Comparison of ENCODE assay signal across 12 mouse cellular contexts in the genomic region with DNA sequence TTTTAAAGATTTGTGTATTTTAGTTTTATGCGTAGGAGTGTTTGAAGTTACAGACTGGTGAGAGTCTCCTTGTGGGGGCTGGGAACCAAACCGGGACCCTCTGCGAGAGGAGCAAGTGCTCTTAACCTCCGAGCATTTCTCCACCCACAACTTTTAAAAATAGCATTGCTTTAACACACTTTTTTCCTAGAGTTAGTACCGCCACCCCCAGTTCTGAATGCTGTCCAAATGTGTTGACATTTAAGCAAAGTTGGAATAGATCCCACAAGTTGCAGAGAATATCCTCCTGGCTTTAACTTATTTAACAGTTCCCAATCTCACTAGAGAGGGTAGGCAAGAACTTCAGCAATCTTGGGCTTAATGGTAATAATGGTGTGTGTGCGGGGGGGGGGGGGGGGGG. TPM values are rescaled to one million over a fixed set of nuclear protein-coding genes. Genes with fewer than 3 reads are reported as not detected.
DNase-seq lines count a peak whose midpoint lies in the region; ATAC-seq and TF ChIP-seq lines count a peak whose summit lies in the region.
"Had no signal": no experiment of that assay in that cellular context is flagged by ENCODE, and none has a peak within 500 bp of the region (broad histone marks: within the 10 kb centered on the region; RNA-seq: fewer than 3 reads in every experiment).

No protein-coding gene starts in this region.

- H3K27ac ChIP-seq in heart, embryonic 14.5 days (replicated peaks in 1 of 2; ENCODE audit: control insufficient read depth in 1 of 2, insufficient read depth in 1 of 2, low read depth in 2 of 2, low read length in 2 of 2), result no peak overlapping the region
- H3K27ac ChIP-seq in heart, adult 2 months, result no peak overlapping the region
- no peak overlapping the region for H3K27ac ChIP-seq in liver, embryonic 16.5 days (ENCODE audit: low read length)
- no peak overlapping the region for H3K27ac ChIP-seq in liver, embryonic 12.5 days
- no peak overlapping the region for H3K27ac ChIP-seq in embryonic facial prominence, embryonic 14.5 days (replicated peaks; ENCODE audit: low read depth, low read length)
- no peak overlapping the region for H3K27ac ChIP-seq in midbrain, postnatal 0 days (ENCODE audit: low read depth, low read length)
- H3K27ac ChIP-seq: macrophage had no signal

- H3K79me2 ChIP-seq in heart, adult 2 months (replicated peaks; ENCODE audit: control insufficient read depth, insufficient read depth, low read length), result no peaks in the 10 kb centered on the region

- H3K36me3 ChIP-seq in heart, embryonic 14.5 days (ENCODE audit: control insufficient read depth, insufficient read depth, low read length), result no peaks in the 10 kb centered on the region
- H3K36me3 ChIP-seq in heart, adult 2 months (ENCODE audit: control insufficient read depth, insufficient read depth, low read length), result no peaks in the 10 kb centered on the region
- H3K36me3 ChIP-seq in liver, embryonic 16.5 days (ENCODE audit: control insufficient read depth, insufficient read depth), result no peaks in the 10 kb centered on the region
- H3K36me3 ChIP-seq in liver, embryonic 12.5 days, result no peaks in the 10 kb centered on the region
- H3K36me3 ChIP-seq in embryonic facial prominence, embryonic 14.5 days (ENCODE audit: control insufficient read depth, insufficient read depth, low read length), result no peaks in the 10 kb centered on the region
- H3K36me3 ChIP-seq in midbrain, postnatal 0 days (ENCODE audit: insufficient read depth, low read length), result no peaks in the 10 kb centered on the region

- no peak for TF ChIP-seq CTCF in heart, adult 2 months (IDR thresholded peaks at IDR 0.05)
- no peak for TF ChIP-seq CTCF in midbrain, postnatal 0 days (IDR thresholded peaks at IDR 0.05)

- peaks cover 78% of the 10 kb centered on the region for H3K27me3 ChIP-seq in heart, embryonic 14.5 days (ENCODE audit: control insufficient read depth, insufficient read depth, low read length)
- no peaks in the 10 kb centered on the region for H3K27me3 ChIP-seq in heart, adult 2 months (ENCODE audit: control insufficient read depth, insufficient read depth, low read length)
- H3K27me3 ChIP-seq in liver, embryonic 16.5 days (ENCODE audit: control insufficient read depth, insufficient read depth, low read depth, low read length), result peaks cover 5% of the 10 kb centered on the region; the same call in 1 of the 2 replicates
- H3K27me3 ChIP-seq in liver, embryonic 12.5 days (replicated peaks), result peaks cover 61% of the 10 kb centered on the region
- H3K27me3 ChIP-seq in embryonic facial prominence, embryonic 14.5 days (replicated peaks; ENCODE audit: control insufficient read depth, insufficient read depth, low read length), result peaks cover 14% of the 10 kb centered on the region
- no peaks in the 10 kb centered on the region for H3K27me3 ChIP-seq in midbrain, postnatal 0 days (ENCODE audit: insufficient read depth, low read length)

- no peak for TF ChIP-seq POLR2A in heart, adult 2 months (IDR thresholded peaks at IDR 0.05; ENCODE audit: insufficient read depth, low read depth, low read length)

- peaks cover 0 to 14% of the 10 kb centered on the region in 2 experiments; a peak in 3 of 4 replicates for H3K4me1 ChIP-seq in heart, embryonic 14.5 days (ENCODE audit: control insufficient read depth in 2 of 2, insufficient read depth in 2 of 2, low read length in 2 of 2)
- H3K4me1 ChIP-seq in heart, adult 2 months (ENCODE audit: control insufficient read depth, insufficient read depth, low read length), result no peaks in the 10 kb centered on the region
- peaks cover 9% of the 10 kb centered on the region for H3K4me1 ChIP-seq in liver, embryonic 16.5 days (ENCODE audit: control insufficient read depth, low read depth, low read length)
- peaks cover 13% of the 10 kb centered on the region for H3K4me1 ChIP-seq in liver, embryonic 12.5 days
- H3K4me1 ChIP-seq in embryonic facial prominence, embryonic 14.5 days (ENCODE audit: control insufficient read depth, insufficient read depth, low read length), result peaks cover 6% of the 10 kb centered on the region; the same call in 1 of the 2 replicates
- no peaks in the 10 kb centered on the region for H3K4me1 ChIP-seq in midbrain, postnatal 0 days (ENCODE audit: insufficient read depth, low read length)

- H3K9ac ChIP-seq in heart, embryonic 14.5 days (ENCODE audit: low read length), result no peak overlapping the region
- no peak overlapping the region for H3K9ac ChIP-seq in heart, adult 2 months (ENCODE audit: low read depth, low read length)
- H3K9ac ChIP-seq in liver, embryonic 16.5 days (ENCODE audit: low read depth, low read length), result no peak overlapping the region
- H3K9ac ChIP-seq in liver, embryonic 12.5 days, result no peak overlapping the region
- no peak overlapping the region for H3K9ac ChIP-seq in embryonic facial prominence, embryonic 14.5 days (ENCODE audit: low read depth, low read length)
- H3K9ac ChIP-seq in midbrain, postnatal 0 days (replicated peaks; ENCODE audit: low read length, poor library complexity, severe bottlenecking), result no peak overlapping the region

- 35% methylated on average over 5 of the region's 6 CpGs for WGBS in heart, embryonic 14.5 days
- WGBS in heart, adult 2 months, result 26% methylated on average over 6 of the region's 6 CpGs
- WGBS in liver, embryonic 16.5 days (ENCODE audit: insufficient replicate concordance), result 35% methylated on average over 5 of the region's 6 CpGs
- WGBS in liver, embryonic 12.5 days (ENCODE audit: insufficient replicate concordance), result 43% methylated on average over 5 of the region's 6 CpGs
- 40% methylated on average over 5 of the region's 6 CpGs for WGBS in embryonic facial prominence, embryonic 14.5 days
- WGBS in midbrain, postnatal 0 days, result 58% methylated on average over 6 of the region's 6 CpGs

- no peak for ATAC-seq in heart, embryonic 14.5 days (ENCODE audit: insufficient number of reproducible peaks, insufficient read depth, low FRiP score, low read depth)
- ATAC-seq in liver, embryonic 16.5 days (ENCODE audit: low read depth), result no peak
- no peak for ATAC-seq in liver, embryonic 12.5 days
- ATAC-seq in embryonic facial prominence, embryonic 14.5 days (ENCODE audit: low read depth), result no peak
- ATAC-seq in midbrain, postnatal 0 days (ENCODE audit: low FRiP score), result no peak

- H3K4me2 ChIP-seq in heart, embryonic 14.5 days (ENCODE audit: low read length), result peak overlapping the region; percentile 63
- H3K4me2 ChIP-seq in liver, embryonic 16.5 days (ENCODE audit: low read depth, low read length), result peak overlapping the region; percentile 39
- no peak overlapping the region for H3K4me2 ChIP-seq in liver, embryonic 12.5 days
- H3K4me2 ChIP-seq in embryonic facial prominence, embryonic 14.5 days (ENCODE audit: low read depth, low read length), result peak overlapping the region; percentile 67
- H3K4me2 ChIP-seq in midbrain, postnatal 0 days (ENCODE audit: low read depth, low read length, poor library complexity, severe bottlenecking), result peak overlapping the region; percentile 59

- no peak for DNase-seq in heart, adult 2 months
- DNase-seq in embryonic facial prominence, embryonic 14.5 days (ENCODE audit: low spot score), result peak; percentile 41
- DNase-seq in midbrain, postnatal 0 days (ENCODE audit: low spot score), result no peak
- DNase-seq in urinary bladder, postnatal 14 days (ENCODE audit: low spot score), result no peak
- DNase-seq in layer of hippocampus, postnatal 25 days (ENCODE audit: extremely low spot score in 1 of 2, low spot score in 1 of 2), result no peak
- DNase-seq: thymus, postnatal 36 days had no signal

- H3K4me3 ChIP-seq in heart, embryonic 14.5 days (ENCODE audit: control insufficient read depth in 1 of 2, insufficient read depth in 1 of 2, low read depth in 1 of 2, low read length in 2 of 2), result no peak overlapping the region
- H3K4me3 ChIP-seq in heart, adult 2 months, result no peak overlapping the region
- no peak overlapping the region for H3K4me3 ChIP-seq in liver, embryonic 16.5 days (ENCODE audit: low read depth, low read length)
- no peak overlapping the region for H3K4me3 ChIP-seq in liver, embryonic 12.5 days
- 0 out of 2 replicates have a peak overlapping the region, but pooled peaks have one; percentile 31 for H3K4me3 ChIP-seq in embryonic facial prominence, embryonic 14.5 days (ENCODE audit: low read depth, low read length)
- peak overlapping the region; percentile 36 for H3K4me3 ChIP-seq in midbrain, postnatal 0 days (ENCODE audit: low read depth, low read length)

- intact Hi-C loops in heart, adult 2 months (cut with DNase I), result no loop called here

- no peak for TF ChIP-seq EP300 in heart, adult 2 months (IDR thresholded peaks at IDR 0.05; ENCODE audit: insufficient read depth, low read depth, low read length)

- no peaks in the 10 kb centered on the region for H3K9me3 ChIP-seq in heart, embryonic 14.5 days (ENCODE audit: control insufficient read depth, low read length)
- no peaks in the 10 kb centered on the region for H3K9me3 ChIP-seq in liver, embryonic 16.5 days (replicated peaks; ENCODE audit: control insufficient read depth, low read length)
- no peaks in the 10 kb centered on the region for H3K9me3 ChIP-seq in liver, embryonic 12.5 days (replicated peaks)
- no peaks in the 10 kb centered on the region for H3K9me3 ChIP-seq in embryonic facial prominence, embryonic 14.5 days (ENCODE audit: control insufficient read depth, low read length)
- no peaks in the 10 kb centered on the region for H3K9me3 ChIP-seq in midbrain, postnatal 0 days (ENCODE audit: low read length)

RNA-seq across cellular contexts. Expression of a gene that starts 4.0 kb away (rescaled TPM):
- polyA plus RNA-seq in heart, embryonic 14.5 days (2014; fragmentation: Nextera tagmentation; extraction: Ambion mirVana), result 0.57 and 1.1 TPM in 2 replicates
- total RNA-seq in heart, adult 2 months (2021), result 1 to 10 TPM; 1.7 to 2.1 TPM
- polyA plus RNA-seq in heart, adult 2 months (2012; rRNA removed), result 1.9 and 4.4 TPM in 2 replicates
- polyA plus RNA-seq in liver, embryonic 16.5 days (2015; fragmentation: Nextera tagmentation; extraction: Ambion mirVana), result not detected in 2 replicates
- polyA plus RNA-seq in liver, embryonic 12.5 days (2016; fragmentation: Nextera tagmentation; extraction: Ambion mirVana), result not detected in 2 replicates
- 1.2 TPM in 2 replicates for polyA plus RNA-seq in embryonic facial prominence, embryonic 14.5 days (2014; fragmentation: Nextera tagmentation; extraction: Ambion mirVana)
- 2.6 TPM in 1 of 2 replicates, not detected in the other for total RNA-seq in midbrain, postnatal 0 days (2014; rRNA removed)
- polyA plus RNA-seq in midbrain, postnatal 0 days (2015; fragmentation: Nextera tagmentation; extraction: Ambion mirVana), result 0.99 and 1.2 TPM in 2 replicates
- 1 to 10 TPM; 2.5 to 3.6 TPM for total RNA-seq in layer of hippocampus, postnatal 25 days (2021)
- total RNA-seq: ES-E14 had no signal
- polyA plus RNA-seq: macrophage had no signal

RNA-seq across cellular contexts. Expression of a gene that starts 11.6 kb away (rescaled TPM):
- not detected in 2 replicates for polyA plus RNA-seq in heart, embryonic 14.5 days (2014; fragmentation: Nextera tagmentation; extraction: Ambion mirVana)
- not detected for total RNA-seq in heart, adult 2 months (2021)
- polyA plus RNA-seq in heart, adult 2 months (2012; rRNA removed), result not detected in 2 replicates
- polyA plus RNA-seq in liver, embryonic 16.5 days (2015; fragmentation: Nextera tagmentation; extraction: Ambion mirVana), result not detected in 2 replicates
- not detected in 2 replicates for polyA plus RNA-seq in liver, embryonic 12.5 days (2016; fragmentation: Nextera tagmentation; extraction: Ambion mirVana)
- polyA plus RNA-seq in embryonic facial prominence, embryonic 14.5 days (2014; fragmentation: Nextera tagmentation; extraction: Ambion mirVana), result not detected in 2 replicates
- total RNA-seq in midbrain, postnatal 0 days (2014; rRNA removed), result not detected in 2 replicates
- not detected in 2 replicates for polyA plus RNA-seq in midbrain, postnatal 0 days (2015; fragmentation: Nextera tagmentation; extraction: Ambion mirVana)
- not detected for total RNA-seq in layer of hippocampus, postnatal 25 days (2021)
- total RNA-seq: ES-E14; gastrocnemius, postnatal 4 days had no signal
- polyA plus RNA-seq: macrophage had no signal

RNA-seq across cellular contexts. Expression of a gene that starts 34.0 kb away (rescaled TPM):
- not detected in 2 replicates for polyA plus RNA-seq in heart, embryonic 14.5 days (2014; fragmentation: Nextera tagmentation; extraction: Ambion mirVana)
- total RNA-seq in heart, adult 2 months (2021), result not detected
- polyA plus RNA-seq in heart, adult 2 months (2012; rRNA removed), result 0.12 TPM in 2 replicates
- not detected in 2 replicates for polyA plus RNA-seq in liver, embryonic 16.5 days (2015; fragmentation: Nextera tagmentation; extraction: Ambion mirVana)
- polyA plus RNA-seq in liver, embryonic 12.5 days (2016; fragmentation: Nextera tagmentation; extraction: Ambion mirVana), result not detected in 2 replicates
- polyA plus RNA-seq in embryonic facial prominence, embryonic 14.5 days (2014; fragmentation: Nextera tagmentation; extraction: Ambion mirVana), result 0.28 TPM in 1 of 2 replicates, not detected in the other
- not detected in 2 replicates for total RNA-seq in midbrain, postnatal 0 days (2014; rRNA removed)
- not detected in 2 replicates for polyA plus RNA-seq in midbrain, postnatal 0 days (2015; fragmentation: Nextera tagmentation; extraction: Ambion mirVana)
- not detected for total RNA-seq in layer of hippocampus, postnatal 25 days (2021)
- total RNA-seq: ES-E14; gastrocnemius, postnatal 4 days had no signal
- polyA plus RNA-seq: macrophage had no signal

RNA-seq across cellular contexts. Expression of a gene that starts 44.0 kb away (rescaled TPM):
- polyA plus RNA-seq in heart, embryonic 14.5 days (2014; fragmentation: Nextera tagmentation; extraction: Ambion mirVana), result 6.1 and 8.3 TPM in 2 replicates
- total RNA-seq in heart, adult 2 months (2021), result 10 to 100 TPM; 51.0 to 60.1 TPM
- 53.8 and 106 TPM in 2 replicates for polyA plus RNA-seq in heart, adult 2 months (2012; rRNA removed)
- polyA plus RNA-seq in liver, embryonic 16.5 days (2015; fragmentation: Nextera tagmentation; extraction: Ambion mirVana), result 0.15 TPM in 2 replicates
- 0.32 and 0.35 TPM in 2 replicates for polyA plus RNA-seq in liver, embryonic 12.5 days (2016; fragmentation: Nextera tagmentation; extraction: Ambion mirVana)
- polyA plus RNA-seq in embryonic facial prominence, embryonic 14.5 days (2014; fragmentation: Nextera tagmentation; extraction: Ambion mirVana), result not detected in 2 replicates
- total RNA-seq in midbrain, postnatal 0 days (2014; rRNA removed), result not detected in 2 replicates
- polyA plus RNA-seq in midbrain, postnatal 0 days (2015; fragmentation: Nextera tagmentation; extraction: Ambion mirVana), result not detected in 2 replicates
- total RNA-seq in layer of hippocampus, postnatal 25 days (2021), result under 1 TPM in 1 of 2 experiments, not detected in 1; 0.05 TPM
- total RNA-seq: ES-E14; gastrocnemius, postnatal 4 days had no signal
- polyA plus RNA-seq: macrophage had no signal

RNA-seq across cellular contexts. Expression of a gene that starts 49.1 kb away (rescaled TPM):
- 5.5 and 6.5 TPM in 2 replicates for polyA plus RNA-seq in heart, embryonic 14.5 days (2014; fragmentation: Nextera tagmentation; extraction: Ambion mirVana)
- 1 to 10 TPM; 6.5 to 8.5 TPM for total RNA-seq in heart, adult 2 months (2021)
- polyA plus RNA-seq in heart, adult 2 months (2012; rRNA removed), result 4.8 and 7.1 TPM in 2 replicates
- 0.36 and 0.54 TPM in 2 replicates for polyA plus RNA-seq in liver, embryonic 16.5 days (2015; fragmentation: Nextera tagmentation; extraction: Ambion mirVana)
- polyA plus RNA-seq in liver, embryonic 12.5 days (2016; fragmentation: Nextera tagmentation; extraction: Ambion mirVana), result 0.64 and 0.93 TPM in 2 replicates
- polyA plus RNA-seq in embryonic facial prominence, embryonic 14.5 days (2014; fragmentation: Nextera tagmentation; extraction: Ambion mirVana), result 28.6 and 29.1 TPM in 2 replicates
- 13.1 and 17.0 TPM in 2 replicates for total RNA-seq in midbrain, postnatal 0 days (2014; rRNA removed)
- polyA plus RNA-seq in midbrain, postnatal 0 days (2015; fragmentation: Nextera tagmentation; extraction: Ambion mirVana), result 2.2 and 2.9 TPM in 2 replicates
- total RNA-seq in layer of hippocampus, postnatal 25 days (2021), result 10 to 100 TPM; 10.1 to 11.8 TPM

Comparison
In these comparisons a context has a peak if more than half of its experiments do, and no peak if none do; other contexts are left out.
1. H3K4me3 ChIP-seq: peak in embryonic facial prominence, embryonic 14.5 days (single experiment) and midbrain, postnatal 0 days (single experiment); none in heart, embryonic 14.5 days (0 of 2), heart, adult 2 months (single experiment), liver, embryonic 16.5 days (single experiment) and liver, embryonic 12.5 days (single experiment).